Mouse (Mus musculus): ENCODE measurements at regions not wholly inside any gene's neighbourhood (a gene's known extent, or its start where the extent isn't known, plus 50 kb on each side); places are given as distances from the start of the nearest gene placed in this dataset.

DNA sequence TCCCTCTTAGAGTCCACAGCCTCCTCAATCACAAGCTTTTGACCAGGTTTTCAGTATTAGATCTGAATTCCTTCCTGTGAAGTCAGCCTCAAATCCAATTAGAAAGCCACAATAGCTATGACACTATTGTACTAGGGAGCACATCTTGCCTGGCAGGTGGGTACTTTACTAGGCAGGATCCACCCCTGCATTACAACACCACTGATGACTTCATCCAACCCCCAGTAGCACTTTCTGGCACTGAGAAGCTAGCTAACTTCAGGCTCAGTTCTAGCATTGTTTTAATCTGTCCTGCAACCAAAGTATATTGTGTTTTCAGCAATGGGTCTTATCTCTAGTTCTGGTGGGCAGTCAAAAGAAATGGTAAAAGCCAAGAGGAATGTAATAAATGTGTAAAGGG, 64.2 kb upstream of the Cd93 start:
- DNase-seq (ENCODE audit: low read depth, low spot score) = no peak

DNA sequence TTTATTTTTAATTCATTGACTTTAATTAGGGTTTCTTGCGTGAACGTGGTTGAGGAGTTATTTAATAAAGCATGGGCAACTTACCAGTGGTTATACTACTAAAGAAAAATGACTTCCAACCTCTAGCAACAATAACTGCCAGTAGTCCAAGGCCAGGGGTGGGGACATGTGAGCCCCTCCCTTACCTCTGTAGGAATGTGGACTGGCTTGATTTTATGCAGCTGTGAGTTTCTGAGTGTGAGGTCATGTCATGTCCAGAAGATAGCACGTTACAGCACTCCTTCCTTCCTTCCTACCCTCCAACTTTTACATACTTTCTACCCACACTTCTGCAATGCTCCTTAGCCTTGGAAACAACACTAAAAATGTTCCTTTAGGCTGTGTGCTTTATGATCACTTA, 63.6 kb upstream of the Cd93 start:
- no peak for DNase-seq (ENCODE audit: low read depth, low spot score)

DNA sequence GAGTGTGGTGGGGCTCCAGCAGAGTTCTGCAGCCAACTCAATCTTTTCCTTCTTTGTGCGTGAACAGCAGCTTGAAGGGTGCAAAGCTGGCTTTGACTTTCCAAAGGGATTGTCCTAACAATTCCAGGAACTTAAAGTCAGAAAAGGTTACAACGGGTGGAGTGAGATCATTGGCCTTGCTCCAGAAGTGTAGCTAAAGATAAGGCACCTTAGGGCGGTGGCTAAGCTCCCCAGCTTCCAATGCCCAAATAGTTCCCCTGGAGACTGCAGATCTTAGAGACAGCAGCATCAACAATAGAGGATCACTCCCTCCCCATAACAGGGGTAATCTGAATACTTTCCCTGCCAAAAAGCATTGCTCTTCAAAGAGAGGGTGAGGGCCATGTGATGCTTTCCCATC, 62.3 kb upstream of the Cd93 start:
- no peak for DNase-seq (ENCODE audit: low read depth, low spot score)

DNA sequence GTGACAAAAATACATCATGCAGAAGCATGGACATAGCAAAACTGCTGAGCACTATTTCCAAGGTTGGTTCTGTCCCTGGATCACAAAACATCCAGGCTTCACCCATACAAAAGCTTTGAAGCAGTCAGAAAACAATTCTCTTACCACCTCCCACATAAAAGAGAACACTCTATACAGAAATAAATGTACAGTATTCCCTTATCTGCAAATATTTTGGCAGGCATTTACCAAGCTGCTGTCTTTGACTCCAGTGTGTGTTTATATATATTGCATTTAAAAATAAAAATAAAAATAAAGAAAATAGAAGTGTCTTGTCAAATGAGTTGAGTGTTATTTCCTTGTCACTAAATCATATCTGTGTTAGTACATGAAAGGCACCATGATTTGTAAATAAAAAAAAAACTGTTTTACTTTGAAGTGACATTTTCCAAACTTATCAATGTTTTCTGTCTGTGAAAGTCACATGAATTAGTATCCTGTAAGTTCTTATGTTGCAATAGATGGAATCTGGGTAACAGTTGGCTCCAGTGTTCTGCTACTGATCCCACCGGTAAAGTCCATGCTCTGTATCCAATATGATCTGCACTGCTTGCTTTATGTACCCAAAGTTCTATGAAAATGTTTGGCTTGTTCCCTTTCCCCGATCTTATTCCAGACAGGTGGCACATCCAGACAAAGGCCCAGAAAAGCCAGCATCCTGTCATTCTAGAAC, 59.9 kb upstream of the Cd93 start:
- DNase-seq (ENCODE audit: low read depth, low spot score) = no peak

DNA sequence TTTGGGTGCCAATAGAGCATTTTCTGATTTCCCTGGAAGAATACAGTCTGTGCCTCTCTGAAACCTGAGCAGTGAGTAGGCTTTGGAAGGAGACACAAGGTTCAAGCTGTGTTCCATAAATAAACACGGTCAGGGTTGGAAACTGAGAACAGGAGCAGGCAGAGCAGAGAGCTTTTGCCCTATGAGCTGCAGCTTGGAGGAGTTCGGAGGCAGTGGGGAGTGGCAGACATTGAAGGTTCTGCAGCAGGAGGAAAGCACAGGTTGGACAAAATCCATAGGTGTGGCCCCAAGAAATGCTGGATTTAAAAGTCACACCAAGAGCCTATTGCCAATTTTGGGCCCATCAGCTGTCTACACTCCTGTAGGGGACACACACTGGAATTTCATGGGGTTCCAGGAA, 59.0 kb upstream of the Cd93 start:
- DNase-seq (ENCODE audit: low read depth, low spot score) = no peak

DNA sequence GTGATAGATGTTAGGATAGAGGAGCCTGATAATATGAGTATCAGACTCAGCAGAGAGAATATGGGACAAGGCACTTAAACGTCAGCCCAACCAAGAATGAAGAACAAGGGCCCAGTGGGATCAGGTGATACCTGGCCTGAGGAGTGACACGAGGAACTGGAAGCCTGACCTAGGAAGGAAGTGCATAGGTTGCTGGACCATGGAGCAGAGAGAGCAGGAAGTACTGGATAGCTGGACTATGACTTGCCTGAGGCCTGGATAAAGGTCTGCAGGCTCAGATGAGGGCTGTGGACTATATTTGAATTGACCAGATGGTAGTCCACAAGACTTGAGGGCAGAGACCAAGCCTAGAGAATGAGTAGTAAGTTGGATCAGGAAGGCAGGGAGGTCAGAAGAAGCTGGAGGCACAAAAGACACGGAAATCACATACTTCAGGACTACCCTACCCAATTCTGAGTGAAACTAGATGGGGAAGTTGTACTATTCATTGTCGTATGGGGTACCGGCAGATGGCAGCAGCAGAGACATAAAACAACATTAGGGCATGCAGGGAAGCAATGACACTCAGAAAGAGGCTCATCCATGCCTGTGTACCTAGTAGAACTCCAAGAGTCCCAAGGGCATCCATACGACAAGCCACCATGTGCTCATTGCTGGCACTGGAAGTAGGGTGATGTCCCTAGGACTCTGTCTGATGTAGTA, 57.0 kb upstream of the Cd93 start:
- DNase-seq (ENCODE audit: low read depth, low spot score) = no peak

DNA sequence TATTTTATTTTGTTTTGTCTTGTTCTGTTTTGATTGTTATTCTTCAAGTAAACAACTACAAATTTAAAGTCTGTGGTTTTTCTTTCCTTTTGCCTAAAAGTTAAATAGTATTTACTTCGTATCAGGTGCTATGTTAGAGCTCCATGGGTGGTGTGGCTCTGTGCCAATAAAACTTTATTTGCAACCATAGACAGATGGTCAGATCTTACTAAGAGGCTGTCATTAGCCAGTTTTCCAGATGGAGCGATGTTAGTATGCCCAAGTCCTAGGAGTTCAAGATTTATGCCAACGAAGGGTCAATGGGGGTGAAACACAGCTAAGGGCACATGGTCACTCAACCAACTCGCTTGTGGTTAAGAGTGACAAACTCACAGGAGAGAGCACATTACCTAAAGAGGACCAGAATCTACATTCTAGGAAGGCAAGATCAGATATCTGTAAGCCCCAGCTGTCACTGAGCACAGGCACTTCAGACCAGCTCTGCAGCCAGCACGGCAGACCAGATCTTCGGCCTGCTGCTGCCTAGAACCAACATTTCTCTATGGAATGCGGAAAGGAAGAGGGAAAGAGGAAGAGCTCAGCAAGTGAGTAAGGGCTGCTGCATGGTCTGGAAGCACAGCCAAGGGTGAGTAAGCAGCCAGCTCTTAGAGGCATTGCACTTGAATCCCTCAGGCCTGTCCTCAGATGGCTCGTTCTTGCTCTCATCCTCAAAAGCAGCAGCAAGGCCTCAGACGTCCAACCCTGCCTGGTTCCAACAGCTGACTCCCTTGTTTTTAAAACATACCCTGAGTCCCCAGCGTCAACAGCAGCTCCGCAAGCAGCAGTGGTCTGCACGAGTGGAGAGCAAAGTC, 54.3 kb upstream of the Cd93 start:
- no peak for DNase-seq (ENCODE audit: low read depth, low spot score)

DNA sequence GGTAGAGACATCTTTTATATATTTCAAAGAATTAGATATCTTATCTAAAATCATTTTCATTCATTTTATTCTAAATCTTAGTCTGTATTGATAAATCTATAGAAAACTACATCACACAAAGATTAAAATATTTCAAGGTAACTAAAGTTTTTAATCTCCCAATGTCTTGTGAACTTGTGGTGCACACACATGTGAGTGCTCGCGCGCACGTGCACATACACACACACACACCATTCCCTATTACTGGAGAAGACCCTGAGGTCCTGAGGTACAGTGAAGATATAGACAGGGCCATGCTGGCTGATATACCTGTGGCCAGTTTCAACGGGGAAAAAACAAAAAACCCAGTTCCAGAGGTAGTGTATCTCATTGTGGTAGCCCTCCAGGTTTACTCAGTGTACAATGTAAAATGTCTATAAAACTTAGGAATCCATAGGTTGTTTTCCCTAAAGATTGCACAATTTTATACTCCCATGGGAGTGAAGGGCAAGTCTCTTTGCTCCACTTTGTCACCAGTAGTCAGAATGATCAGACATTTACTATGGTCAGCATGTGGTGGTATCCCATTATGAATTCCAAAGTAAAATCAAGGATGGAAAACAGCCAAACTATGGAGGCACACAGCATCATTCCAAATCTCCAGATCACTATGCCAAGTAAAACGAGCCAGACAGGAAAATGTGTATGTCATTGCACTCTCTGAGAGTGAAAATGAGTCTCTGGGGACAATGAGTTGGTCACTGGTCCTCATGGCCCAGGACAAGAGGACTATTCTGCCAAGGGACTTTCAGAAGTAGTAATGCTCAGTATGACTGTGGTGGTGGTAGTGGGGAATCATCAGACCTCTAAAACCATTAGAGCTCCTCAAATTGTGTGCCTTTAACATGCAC, 53.0 kb upstream of the Cd93 start:
- no peak for DNase-seq (ENCODE audit: low read depth, low spot score)

DNA sequence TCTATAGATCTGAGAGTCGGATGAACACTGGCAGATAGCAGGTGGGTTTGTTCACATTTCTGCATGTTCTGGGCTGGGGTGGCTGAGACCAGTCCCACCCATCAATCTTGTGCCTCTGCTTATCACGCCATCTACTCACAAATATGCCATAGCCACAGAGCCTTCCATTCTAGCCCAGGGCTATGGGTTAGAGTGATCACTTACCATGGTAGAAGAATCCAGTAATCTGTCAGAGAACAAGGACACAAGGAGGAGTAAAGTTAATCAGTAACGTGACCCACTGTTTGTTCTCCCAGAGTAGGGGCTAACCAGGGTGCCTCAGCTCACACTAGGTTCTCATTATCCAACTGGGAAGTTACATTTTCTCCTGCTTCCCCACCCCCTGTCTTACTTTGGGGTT, 52.1 kb upstream of the Cd93 start:
- no peak for DNase-seq (ENCODE audit: low read depth, low spot score)

DNA sequence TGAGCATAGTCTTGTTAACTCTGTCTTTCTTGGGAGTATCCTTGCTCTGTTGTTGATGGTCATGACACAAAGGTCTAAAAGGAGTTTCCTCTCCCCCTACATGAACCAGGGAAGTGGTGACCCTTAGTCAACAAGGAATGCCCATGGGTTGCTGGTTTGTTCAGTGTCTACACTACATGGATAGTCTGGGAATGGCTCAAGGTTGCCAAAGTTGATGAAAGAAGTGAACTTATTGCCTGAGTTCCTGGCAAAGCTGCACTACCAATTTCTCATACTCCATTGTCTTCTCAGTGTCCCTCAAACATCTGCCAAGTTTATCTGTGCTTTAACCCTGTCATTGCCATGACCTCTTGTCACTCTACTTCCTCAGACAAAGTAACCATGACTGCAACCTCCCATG, 49.9 kb upstream of the Cd93 start:
- DNase-seq (ENCODE audit: low read depth, low spot score) = no peak

All from telencephalon, adult 2 months (tissue).